Comparison of ENCODE assay signal across 18 mouse cellular contexts in the genomic region with DNA sequence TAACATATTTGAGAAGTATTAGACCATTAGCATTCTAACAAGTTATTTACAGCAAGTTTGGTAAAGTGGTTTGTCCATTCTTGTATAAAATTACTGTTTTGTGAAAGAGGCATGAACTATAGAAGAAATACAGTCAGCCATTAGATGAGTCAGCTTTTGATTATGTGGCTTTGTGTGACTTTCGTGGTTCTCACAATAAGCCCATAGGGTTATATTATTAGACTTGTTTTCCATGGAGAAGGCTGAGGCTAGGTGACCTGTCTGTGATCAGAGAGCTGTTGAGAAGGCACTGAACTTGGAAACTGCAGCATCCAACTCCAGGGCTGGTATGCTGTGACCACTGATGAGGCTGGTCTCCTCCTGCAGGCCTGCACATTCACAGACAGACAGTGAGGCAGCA.
A peak's percentile ranks its signal among the peaks of the same experiment; 100 is the strongest.
DNase-seq lines count a peak whose midpoint lies in the region; ATAC-seq lines count a peak whose summit lies in the region.
"Had no signal": no experiment of that assay in that cellular context is flagged by ENCODE, and none has a peak within 500 bp of the region (broad histone marks: within the 10 kb centered on the region; RNA-seq: fewer than 3 reads in every experiment).

No protein-coding gene starts in this region.

- no peak for DNase-seq in cerebellum, adult 8-10 months
- no peak for DNase-seq in hindbrain, embryonic 11.5 days (ENCODE audit: low spot score)
- no peak for DNase-seq in hindbrain, embryonic 14.5 days (ENCODE audit: low spot score)
- DNase-seq in spleen, postnatal 14 days (ENCODE audit: low spot score in 2 of 2) = no peak
- DNase-seq: gastrocnemius, postnatal 14 days; kidney, adult 2 months; kidney, postnatal 36 days; lung, postnatal 10 days; thymus, postnatal 36 days had no signal

- 90% methylated on average over 1 of the region's 1 CpGs for WGBS in hindbrain, embryonic 11.5 days
- 76% methylated on average over 1 of the region's 1 CpGs for WGBS in hindbrain, embryonic 14.5 days
- 75% methylated on average over 1 of the region's 1 CpGs for WGBS in midbrain, embryonic 15.5 days
- WGBS in midbrain, embryonic 16.5 days = 76% methylated on average over 1 of the region's 1 CpGs
- 66% methylated on average over 1 of the region's 1 CpGs for WGBS in neural tube, embryonic 15.5 days

- H3K27me3 ChIP-seq in hindbrain, embryonic 11.5 days (ENCODE audit: control insufficient read depth, insufficient read depth, low read length) = no peaks in the 10 kb centered on the region
- H3K27me3 ChIP-seq in hindbrain, embryonic 14.5 days (ENCODE audit: control insufficient read depth, insufficient read depth, low read length) = no peaks in the 10 kb centered on the region
- H3K27me3 ChIP-seq in midbrain, embryonic 15.5 days (replicated peaks) = no peaks in the 10 kb centered on the region
- H3K27me3 ChIP-seq in midbrain, embryonic 16.5 days (ENCODE audit: control insufficient read depth, insufficient read depth, low read depth, low read length) = no peaks in the 10 kb centered on the region
- no peaks in the 10 kb centered on the region for H3K27me3 ChIP-seq in neural tube, embryonic 15.5 days (replicated peaks)
- H3K27me3 ChIP-seq: embryonic facial prominence, embryonic 13.5 days; forebrain, embryonic 15.5 days; heart, embryonic 15.5 days; hindbrain, embryonic 15.5 days; liver, embryonic 15.5 days had no signal

- ATAC-seq in cerebellum, adult (ENCODE audit: insufficient number of reproducible peaks, low FRiP score, low TSS enrichment) = 0 out of 2 replicates have a peak, but pooled peaks have one; percentile 28
- ATAC-seq in hindbrain, embryonic 11.5 days (ENCODE audit: low FRiP score) = no peak
- ATAC-seq in hindbrain, embryonic 14.5 days (ENCODE audit: low FRiP score) = no peak
- no peak for ATAC-seq in midbrain, embryonic 15.5 days (replicated peaks)
- no peak for ATAC-seq in midbrain, embryonic 16.5 days
- ATAC-seq in neural tube, embryonic 15.5 days (ENCODE audit: low FRiP score) = no peak
- ATAC-seq: forebrain, embryonic 15.5 days had no signal

- no peak overlapping the region for H3K9ac ChIP-seq in hindbrain, embryonic 11.5 days (ENCODE audit: low read depth, low read length)
- no peak overlapping the region for H3K9ac ChIP-seq in hindbrain, embryonic 14.5 days
- H3K9ac ChIP-seq in midbrain, embryonic 15.5 days = no peak overlapping the region
- H3K9ac ChIP-seq in midbrain, embryonic 16.5 days (ENCODE audit: low read depth, low read length) = no peak overlapping the region
- no peak overlapping the region for H3K9ac ChIP-seq in neural tube, embryonic 15.5 days (replicated peaks)
- H3K9ac ChIP-seq: embryonic facial prominence, embryonic 13.5 days; forebrain, embryonic 15.5 days; heart, embryonic 15.5 days; hindbrain, embryonic 15.5 days; liver, embryonic 15.5 days had no signal

- no peak overlapping the region for H3K4me3 ChIP-seq in hindbrain, embryonic 11.5 days (ENCODE audit: low read depth, low read length)
- H3K4me3 ChIP-seq in hindbrain, embryonic 14.5 days (replicated peaks; ENCODE audit: low read length) = no peak overlapping the region
- no peak overlapping the region for H3K4me3 ChIP-seq in midbrain, embryonic 15.5 days
- H3K4me3 ChIP-seq in midbrain, embryonic 16.5 days (ENCODE audit: low read depth, low read length) = no peak overlapping the region
- H3K4me3 ChIP-seq in neural tube, embryonic 15.5 days (replicated peaks) = no peak overlapping the region
- H3K4me3 ChIP-seq: embryonic facial prominence, embryonic 13.5 days; forebrain, embryonic 15.5 days; heart, embryonic 15.5 days; hindbrain, embryonic 15.5 days; liver, embryonic 15.5 days had no signal

- H3K36me3 ChIP-seq in hindbrain, embryonic 11.5 days (ENCODE audit: control insufficient read depth, insufficient read depth, low read length) = no peaks in the 10 kb centered on the region
- no peaks in the 10 kb centered on the region for H3K36me3 ChIP-seq in hindbrain, embryonic 14.5 days (replicated peaks; ENCODE audit: control insufficient read depth, insufficient read depth)
- no peaks in the 10 kb centered on the region for H3K36me3 ChIP-seq in midbrain, embryonic 15.5 days (replicated peaks)
- H3K36me3 ChIP-seq in midbrain, embryonic 16.5 days (ENCODE audit: control insufficient read depth, insufficient read depth, low read length) = no peaks in the 10 kb centered on the region
- H3K36me3 ChIP-seq in neural tube, embryonic 15.5 days = no peaks in the 10 kb centered on the region
- H3K36me3 ChIP-seq: embryonic facial prominence, embryonic 13.5 days; forebrain, embryonic 15.5 days; heart, embryonic 15.5 days; hindbrain, embryonic 15.5 days; liver, embryonic 15.5 days had no signal

- H3K9me3 ChIP-seq in hindbrain, embryonic 11.5 days (ENCODE audit: control insufficient read depth, low read length) = no peaks in the 10 kb centered on the region
- H3K9me3 ChIP-seq in hindbrain, embryonic 14.5 days (ENCODE audit: control insufficient read depth, low read length) = no peaks in the 10 kb centered on the region
- H3K9me3 ChIP-seq in midbrain, embryonic 15.5 days = no peaks in the 10 kb centered on the region
- no peaks in the 10 kb centered on the region for H3K9me3 ChIP-seq in midbrain, embryonic 16.5 days (replicated peaks; ENCODE audit: control insufficient read depth, low read length, poor library complexity, severe bottlenecking)
- H3K9me3 ChIP-seq in neural tube, embryonic 15.5 days (replicated peaks) = no peaks in the 10 kb centered on the region
- H3K9me3 ChIP-seq: embryonic facial prominence, embryonic 13.5 days; forebrain, embryonic 15.5 days; heart, embryonic 15.5 days; hindbrain, embryonic 15.5 days; liver, embryonic 15.5 days had no signal

- no peaks in the 10 kb centered on the region for H3K4me1 ChIP-seq in hindbrain, embryonic 11.5 days (replicated peaks; ENCODE audit: control insufficient read depth, insufficient read depth, low read length)
- H3K4me1 ChIP-seq in hindbrain, embryonic 14.5 days (replicated peaks; ENCODE audit: control insufficient read depth, insufficient read depth, low read length) = peaks cover 35% of the 10 kb centered on the region
- H3K4me1 ChIP-seq in midbrain, embryonic 15.5 days = peaks cover 36% of the 10 kb centered on the region
- H3K4me1 ChIP-seq in midbrain, embryonic 16.5 days (ENCODE audit: control insufficient read depth, insufficient read depth, low read length) = peaks cover 19% of the 10 kb centered on the region
- H3K4me1 ChIP-seq in neural tube, embryonic 15.5 days = peaks cover 27% of the 10 kb centered on the region

- 0 out of 2 replicates have a peak overlapping the region, but pooled peaks have one; percentile 13 for H3K27ac ChIP-seq in hindbrain, embryonic 11.5 days (ENCODE audit: low read depth, low read length)
- H3K27ac ChIP-seq in hindbrain, embryonic 14.5 days = no peak overlapping the region
- H3K27ac ChIP-seq in midbrain, embryonic 15.5 days = 0 out of 2 replicates have a peak overlapping the region, but pooled peaks have one; percentile 12
- no peak overlapping the region for H3K27ac ChIP-seq in midbrain, embryonic 16.5 days (ENCODE audit: low read length)
- 0 out of 2 replicates have a peak overlapping the region, but pooled peaks have one; percentile 2 for H3K27ac ChIP-seq in neural tube, embryonic 15.5 days (replicated peaks)
- H3K27ac ChIP-seq: embryonic facial prominence, embryonic 13.5 days; forebrain, embryonic 15.5 days; heart, embryonic 15.5 days; hindbrain, embryonic 15.5 days; liver, embryonic 15.5 days had no signal

- no peak overlapping the region for H3K4me2 ChIP-seq in hindbrain, embryonic 11.5 days (replicated peaks; ENCODE audit: low read depth, low read length)
- no peak overlapping the region for H3K4me2 ChIP-seq in hindbrain, embryonic 14.5 days (replicated peaks)
- no peak overlapping the region for H3K4me2 ChIP-seq in midbrain, embryonic 15.5 days
- H3K4me2 ChIP-seq in midbrain, embryonic 16.5 days (ENCODE audit: low read length) = no peak overlapping the region
- H3K4me2 ChIP-seq in neural tube, embryonic 15.5 days = no peak overlapping the region
- H3K4me2 ChIP-seq: embryonic facial prominence, embryonic 13.5 days; forebrain, embryonic 15.5 days; heart, embryonic 15.5 days; hindbrain, embryonic 15.5 days; liver, embryonic 15.5 days had no signal

Comparison
In these comparisons a context has a peak if more than half of its experiments do, and no peak if none do; other contexts are left out.
1. H3K27ac ChIP-seq: peak in hindbrain, embryonic 11.5 days (single experiment), midbrain, embryonic 15.5 days (single experiment) and neural tube, embryonic 15.5 days (single experiment); none in hindbrain, embryonic 14.5 days (single experiment) and midbrain, embryonic 16.5 days (single experiment).